Mouse (Mus musculus): Measurements from ENCODE around the gene Cd200r3. TPM values are rescaled to one million over a fixed set of nuclear protein-coding genes. Genes with fewer than 3 reads are reported as not detected.

Cd200r3 gene
- polyA plus RNA-seq, 1 experiment from 2014 or later = 0.40 TPM

DNA sequence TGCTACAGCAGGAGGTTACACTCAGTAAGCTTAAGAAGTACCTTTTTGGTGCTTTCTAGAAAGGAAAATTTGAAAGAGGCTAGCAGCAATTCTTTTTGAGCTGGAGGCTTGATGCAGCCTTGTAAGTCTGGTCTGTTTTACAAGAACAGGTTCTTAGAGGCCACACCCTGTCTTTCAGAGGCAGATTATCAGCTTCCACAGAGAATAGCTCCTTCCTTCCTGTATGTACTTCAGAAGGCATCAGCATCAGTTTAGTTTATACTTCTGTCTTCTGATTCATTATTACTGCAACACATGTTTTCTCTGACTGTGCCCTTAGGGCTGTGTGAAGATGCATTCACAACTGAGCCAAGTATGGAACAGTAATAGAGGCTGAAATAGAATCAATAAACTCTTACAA is 78.0 kb downstream of the Cd200r3 start:
- Histone ChIP-seq H3K27me3 (ENCODE audit: control insufficient read depth, insufficient read depth, low read depth, low read length) (no peaks in the 10 kb centered on the region), H3K4me2 (ENCODE audit: low read depth, low read length) (no peak overlapping the region), H3K27ac (ENCODE audit: low read length) (no peak overlapping the region), H3K36me3 (ENCODE audit: control insufficient read depth, insufficient read depth, low read length) (no peaks in the 10 kb centered on the region), H3K4me1 (replicated peaks; ENCODE audit: control insufficient read depth, insufficient read depth, low read length) (no peaks in the 10 kb centered on the region), H3K9ac (ENCODE audit: low read length) (no peak overlapping the region), H3K4me3 (ENCODE audit: low read length) (no peak overlapping the region), H3K9me3 (ENCODE audit: control insufficient read depth, low read length) (no peaks in the 10 kb centered on the region)
- no peak for ATAC-seq (ENCODE audit: low read depth)

DNA sequence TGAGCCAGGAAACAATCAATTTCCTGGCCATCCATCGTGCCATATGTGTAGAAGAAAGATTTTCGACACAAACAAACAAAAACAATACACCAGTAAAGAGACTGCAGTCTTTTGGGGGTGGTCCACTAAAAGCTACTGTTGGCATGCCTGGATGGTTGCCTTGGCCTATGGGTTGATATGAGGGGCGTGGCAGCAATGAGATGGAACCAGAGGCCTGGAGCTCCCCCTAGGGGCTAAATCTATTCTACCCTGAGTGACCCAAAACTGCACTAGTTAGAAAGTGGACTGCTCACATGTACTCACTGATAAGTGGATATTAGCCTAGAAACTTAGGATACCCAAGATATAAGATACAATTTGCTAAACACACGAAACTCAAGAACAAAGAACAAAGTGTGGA is 80.4 kb downstream of the Cd200r3 start:
- H3K4me3 ChIP-seq (ENCODE audit: low read length) = no peak overlapping the region
- 63% methylated on average over 4 of the region's 4 CpGs for WGBS
- ATAC-seq (ENCODE audit: low read depth) = peak; percentile 36; the same call in 1 of the 2 replicates
- no peaks in the 10 kb centered on the region for H3K36me3 ChIP-seq (ENCODE audit: control insufficient read depth, insufficient read depth, low read length)
- H3K4me2 ChIP-seq (ENCODE audit: low read depth, low read length) = no peak overlapping the region
- no peak overlapping the region for H3K9ac ChIP-seq (ENCODE audit: low read length)
- no peaks in the 10 kb centered on the region for H3K4me1 ChIP-seq (replicated peaks; ENCODE audit: control insufficient read depth, insufficient read depth, low read length)
- no peak overlapping the region for H3K27ac ChIP-seq (ENCODE audit: low read length)
- H3K9me3 ChIP-seq (ENCODE audit: control insufficient read depth, low read length) = no peaks in the 10 kb centered on the region
- H3K27me3 ChIP-seq (ENCODE audit: control insufficient read depth, insufficient read depth, low read depth, low read length) = no peaks in the 10 kb centered on the region

DNA sequence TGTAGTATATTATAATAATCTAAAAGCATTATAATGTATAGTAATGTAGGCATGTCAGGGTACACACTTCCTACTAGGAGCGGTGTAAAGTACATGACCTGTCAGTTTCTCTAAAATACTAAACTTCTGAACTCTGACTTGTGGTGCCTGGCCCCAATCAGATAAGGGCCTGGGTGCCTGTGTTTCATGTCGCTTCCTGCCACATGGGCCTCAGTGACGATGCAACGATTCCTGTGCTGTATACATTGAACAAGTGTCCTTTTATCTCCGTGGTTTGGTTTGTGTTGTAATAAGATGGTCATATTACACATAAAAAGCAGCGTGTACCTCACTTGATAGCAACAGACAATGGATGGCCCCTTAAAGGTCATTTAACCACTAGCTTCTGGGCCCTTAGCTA is 81.8 kb downstream of the Cd200r3 start:
- Histone ChIP-seq H3K9ac (ENCODE audit: low read length) (no peak overlapping the region), H3K27me3 (ENCODE audit: control insufficient read depth, insufficient read depth, low read depth, low read length) (no peaks in the 10 kb centered on the region), H3K36me3 (ENCODE audit: control insufficient read depth, insufficient read depth, low read length) (no peaks in the 10 kb centered on the region), H3K9me3 (ENCODE audit: control insufficient read depth, low read length) (no peaks in the 10 kb centered on the region), H3K4me3 (ENCODE audit: low read length) (no peak overlapping the region), H3K4me1 (replicated peaks; ENCODE audit: control insufficient read depth, insufficient read depth, low read length) (no peaks in the 10 kb centered on the region), H3K27ac (ENCODE audit: low read length) (no peak overlapping the region), H3K4me2 (ENCODE audit: low read depth, low read length) (no peak overlapping the region)
- WGBS = 52% methylated on average over 6 of the region's 6 CpGs
- ATAC-seq (ENCODE audit: low read depth) = no peak

DNA sequence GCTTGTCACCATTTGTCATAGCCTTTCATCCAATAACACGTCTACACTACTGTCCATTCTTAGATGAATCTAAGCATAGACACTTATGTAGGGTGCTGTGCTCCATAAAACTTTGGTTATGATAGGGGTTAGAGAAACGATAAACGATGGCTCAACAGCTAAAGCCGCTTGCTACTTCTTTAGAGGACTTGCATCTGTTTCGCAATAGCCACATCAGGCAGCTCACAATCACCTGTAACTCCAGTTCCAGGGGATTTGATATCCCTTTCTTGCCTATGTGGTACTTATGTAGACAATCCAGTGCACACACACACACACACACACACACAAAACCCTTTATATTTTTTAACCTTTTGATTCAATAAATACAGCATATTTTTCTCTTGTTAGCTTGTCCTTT is 85.6 kb downstream of the Cd200r3 start:
- no peaks in the 10 kb centered on the region for H3K36me3 ChIP-seq (ENCODE audit: control insufficient read depth, insufficient read depth, low read length)
- no peak overlapping the region for H3K4me3 ChIP-seq (ENCODE audit: low read length)
- no peaks in the 10 kb centered on the region for H3K4me1 ChIP-seq (replicated peaks; ENCODE audit: control insufficient read depth, insufficient read depth, low read length)
- WGBS = 86% methylated on average over 5 of the region's 5 CpGs
- no peak for ATAC-seq (ENCODE audit: low read depth)
- no peaks in the 10 kb centered on the region for H3K9me3 ChIP-seq (ENCODE audit: control insufficient read depth, low read length)
- no peak overlapping the region for H3K9ac ChIP-seq (ENCODE audit: low read length)
- no peak overlapping the region for H3K4me2 ChIP-seq (ENCODE audit: low read depth, low read length)
- no peak overlapping the region for H3K27ac ChIP-seq (ENCODE audit: low read length)
- H3K27me3 ChIP-seq (ENCODE audit: control insufficient read depth, insufficient read depth, low read depth, low read length) = no peaks in the 10 kb centered on the region

DNA sequence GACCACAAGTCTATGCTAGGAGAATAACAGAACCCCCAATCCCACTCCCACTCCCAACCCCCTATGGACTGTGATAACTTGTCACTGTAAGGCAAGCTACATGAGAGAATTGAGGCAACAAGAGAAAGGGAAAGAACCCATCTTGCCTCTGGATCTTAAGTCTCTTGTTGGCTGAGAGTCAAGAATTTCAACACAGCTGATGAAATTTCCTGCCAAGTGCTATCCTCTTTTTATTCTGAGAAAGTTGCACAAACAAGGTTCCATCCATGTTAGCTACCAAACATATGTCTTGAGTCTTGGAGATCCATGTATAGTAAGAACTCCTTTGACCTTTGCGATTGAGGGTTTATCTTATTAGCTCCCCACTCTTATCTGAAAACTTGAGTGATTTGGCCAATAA is 86.0 kb downstream of the Cd200r3 start:
- no peaks in the 10 kb centered on the region for H3K27me3 ChIP-seq (ENCODE audit: control insufficient read depth, insufficient read depth, low read depth, low read length)
- H3K4me1 ChIP-seq (replicated peaks; ENCODE audit: control insufficient read depth, insufficient read depth, low read length) = no peaks in the 10 kb centered on the region
- H3K27ac ChIP-seq (ENCODE audit: low read length) = no peak overlapping the region
- H3K9ac ChIP-seq (ENCODE audit: low read length) = no peak overlapping the region
- no peak overlapping the region for H3K4me2 ChIP-seq (ENCODE audit: low read depth, low read length)
- no peaks in the 10 kb centered on the region for H3K9me3 ChIP-seq (ENCODE audit: control insufficient read depth, low read length)
- no peaks in the 10 kb centered on the region for H3K36me3 ChIP-seq (ENCODE audit: control insufficient read depth, insufficient read depth, low read length)
- ATAC-seq (ENCODE audit: low read depth) = peak; percentile 59; the same call in 1 of the 2 replicates
- WGBS = 78% methylated on average over 1 of the region's 1 CpGs
- no peak overlapping the region for H3K4me3 ChIP-seq (ENCODE audit: low read length)

DNA sequence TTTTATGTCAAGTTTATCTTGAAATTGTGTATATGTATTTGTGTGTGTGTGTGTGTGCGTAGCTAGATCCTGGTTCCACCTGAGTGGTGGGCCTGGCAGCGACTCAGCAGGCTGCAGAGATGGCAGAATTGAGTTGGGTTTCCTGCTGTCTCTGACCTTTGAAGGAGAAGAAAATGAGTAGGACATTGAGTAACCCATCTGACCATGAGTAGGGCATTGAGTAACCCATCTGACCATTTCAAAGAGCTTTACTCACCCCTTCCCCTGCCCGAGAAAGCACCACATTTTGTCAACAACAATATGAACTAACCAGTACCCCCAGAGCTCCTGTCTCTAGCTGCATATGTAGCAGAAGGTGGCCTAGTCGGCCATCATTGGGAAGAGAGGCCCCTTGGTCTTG is 86.6 kb downstream of the Cd200r3 start:
- Histone ChIP-seq H3K4me2 (ENCODE audit: low read depth, low read length) (no peak overlapping the region), H3K27me3 (ENCODE audit: control insufficient read depth, insufficient read depth, low read depth, low read length) (no peaks in the 10 kb centered on the region), H3K9me3 (ENCODE audit: control insufficient read depth, low read length) (no peaks in the 10 kb centered on the region), H3K36me3 (ENCODE audit: control insufficient read depth, insufficient read depth, low read length) (no peaks in the 10 kb centered on the region), H3K4me1 (replicated peaks; ENCODE audit: control insufficient read depth, insufficient read depth, low read length) (no peaks in the 10 kb centered on the region), H3K4me3 (ENCODE audit: low read length) (no peak overlapping the region), H3K9ac (ENCODE audit: low read length) (no peak overlapping the region), H3K27ac (ENCODE audit: low read length) (no peak overlapping the region)
- WGBS = 76% methylated on average over 4 of the region's 4 CpGs
- no peak for ATAC-seq (ENCODE audit: low read depth)

DNA sequence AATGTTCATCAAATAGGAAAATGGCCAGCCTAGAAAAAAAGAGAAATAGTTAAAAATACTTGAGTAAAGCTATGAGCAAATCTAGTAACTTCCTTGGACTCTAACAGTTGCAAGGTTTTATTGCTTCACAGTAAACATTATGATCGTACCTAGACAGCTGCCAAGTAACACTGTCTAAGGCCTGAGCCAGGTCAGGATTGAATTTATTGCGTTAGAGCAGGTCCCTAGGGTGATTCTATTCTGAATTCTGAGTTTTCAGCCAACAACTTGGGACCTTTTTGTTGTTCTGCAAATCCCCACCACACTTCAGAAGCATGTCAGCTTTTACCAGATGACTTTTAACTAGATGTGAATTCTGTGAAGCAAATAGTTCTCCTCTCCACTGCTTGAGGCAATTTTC is 87.3 kb downstream of the Cd200r3 start:
- Histone ChIP-seq H3K4me1 (replicated peaks; ENCODE audit: control insufficient read depth, insufficient read depth, low read length) (no peaks in the 10 kb centered on the region), H3K4me2 (ENCODE audit: low read depth, low read length) (no peak overlapping the region), H3K27me3 (ENCODE audit: control insufficient read depth, insufficient read depth, low read depth, low read length) (no peaks in the 10 kb centered on the region), H3K36me3 (ENCODE audit: control insufficient read depth, insufficient read depth, low read length) (no peaks in the 10 kb centered on the region), H3K4me3 (ENCODE audit: low read length) (no peak overlapping the region), H3K9ac (ENCODE audit: low read length) (no peak overlapping the region), H3K9me3 (ENCODE audit: control insufficient read depth, low read length) (no peaks in the 10 kb centered on the region), H3K27ac (ENCODE audit: low read length) (no peak overlapping the region)
- ATAC-seq (ENCODE audit: low read depth) = no peak
- WGBS = 48% methylated on average over 2 of the region's 2 CpGs

Other genes with a start within 250 kb of the Cd200r3 start
- 8.1 and 8.4 TPM in 2 replicates for gene Nepro, start 219.4 kb upstream of the Cd200r3 start, polyA plus RNA-seq (2015; fragmentation: Nextera tagmentation; extraction: Ambion mirVana)
- 27.9 and 29.7 TPM in 2 replicates for gene Gtpbp8, start 197.3 kb upstream of the Cd200r3 start, polyA plus RNA-seq (2015; fragmentation: Nextera tagmentation; extraction: Ambion mirVana)
- gene Cd200r1, start 177.9 kb upstream of the Cd200r3 start, polyA plus RNA-seq (2015; fragmentation: Nextera tagmentation; extraction: Ambion mirVana) = 1.1 and 1.2 TPM in 2 replicates
- 0.11 and 0.28 TPM in 2 replicates for gene Cd200r4, start 131.9 kb upstream of the Cd200r3 start, polyA plus RNA-seq (2015; fragmentation: Nextera tagmentation; extraction: Ambion mirVana)
- gene Cd200r2, start 76.6 kb upstream of the Cd200r3 start, polyA plus RNA-seq (2015; fragmentation: Nextera tagmentation; extraction: Ambion mirVana) = not detected in 2 replicates
- gene Ccdc80, start 149.7 kb downstream of the Cd200r3 start, polyA plus RNA-seq (2015; fragmentation: Nextera tagmentation; extraction: Ambion mirVana) = 66.5 and 76.3 TPM in 2 replicates
- 21.1 and 21.6 TPM in 2 replicates for gene Slc35a5, start 215.0 kb downstream of the Cd200r3 start, polyA plus RNA-seq (2015; fragmentation: Nextera tagmentation; extraction: Ambion mirVana)
- 30.8 and 33.3 TPM in 2 replicates for gene Atg3, start 215.1 kb downstream of the Cd200r3 start, polyA plus RNA-seq (2015; fragmentation: Nextera tagmentation; extraction: Ambion mirVana)